Mouse (Mus musculus) kidney, adult 18-20 months (tissue): ENCODE measurements around the gene Spem2.

Experiments
- DNase-seq: peaks from one replicate; pipeline ENCODE4 v3.0.0; 2021

Spem2 gene

DNA sequence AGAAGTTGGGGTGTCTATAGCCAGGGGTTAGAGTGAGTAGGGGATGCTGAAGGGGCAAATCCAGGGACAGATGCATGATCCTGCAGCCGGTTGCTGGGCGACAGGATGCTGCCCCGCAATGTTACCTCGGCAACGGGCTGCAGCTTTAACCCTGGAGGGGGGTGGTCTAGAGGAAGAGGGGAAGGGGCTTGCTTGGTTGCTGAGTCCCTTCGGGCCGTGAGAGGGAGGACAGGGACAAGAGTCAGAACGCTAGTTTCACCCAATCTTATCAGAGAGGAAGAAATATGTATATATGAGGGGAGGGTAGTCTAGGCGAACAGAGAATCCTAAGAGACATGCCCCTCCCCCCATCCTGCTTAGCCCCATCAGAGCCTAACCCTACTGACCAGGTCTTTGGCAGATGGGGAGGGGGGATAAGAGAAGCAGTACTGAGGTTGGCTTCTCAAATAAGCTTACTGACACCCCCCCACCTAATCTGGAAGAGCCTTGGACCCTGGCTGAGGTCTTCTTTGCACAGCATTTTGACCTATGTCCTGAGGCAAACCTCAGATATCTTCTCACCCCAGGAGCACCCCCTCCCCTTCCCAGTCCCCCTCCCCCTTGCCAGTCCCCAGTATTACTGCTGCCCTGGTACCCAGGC is 17.2 kb upstream of the Spem2 start:
- DNase-seq, result no peak

DNA sequence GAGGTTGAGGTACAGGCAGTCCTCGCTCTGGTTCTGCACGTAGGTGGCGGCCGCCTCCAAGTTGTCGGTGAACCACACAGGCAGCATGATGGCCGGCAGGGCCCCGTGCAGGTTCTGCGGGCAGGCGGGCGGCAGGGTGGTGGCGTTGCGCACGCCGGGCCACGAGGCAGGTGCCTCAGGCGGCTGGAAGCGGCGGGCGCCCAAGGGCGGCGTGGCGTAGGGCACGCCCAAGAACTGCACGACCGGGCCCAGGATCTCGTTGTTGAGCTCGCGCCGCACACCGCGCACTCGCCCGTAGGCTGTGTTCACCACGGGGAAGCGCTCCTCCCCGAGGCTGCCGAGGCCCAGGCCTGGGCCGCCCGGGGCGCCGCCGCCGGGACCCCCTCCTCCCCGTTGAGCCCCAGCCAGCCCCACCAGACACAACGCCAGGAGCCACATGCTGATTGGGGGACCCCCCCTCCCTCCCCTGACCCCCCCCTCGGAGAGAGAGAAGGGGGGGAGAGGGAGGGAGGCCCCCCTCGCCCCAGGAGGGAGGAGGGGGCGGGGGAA is 15.8 kb upstream of the Spem2 start:
- DNase-seq, result peak; percentile 49

DNA sequence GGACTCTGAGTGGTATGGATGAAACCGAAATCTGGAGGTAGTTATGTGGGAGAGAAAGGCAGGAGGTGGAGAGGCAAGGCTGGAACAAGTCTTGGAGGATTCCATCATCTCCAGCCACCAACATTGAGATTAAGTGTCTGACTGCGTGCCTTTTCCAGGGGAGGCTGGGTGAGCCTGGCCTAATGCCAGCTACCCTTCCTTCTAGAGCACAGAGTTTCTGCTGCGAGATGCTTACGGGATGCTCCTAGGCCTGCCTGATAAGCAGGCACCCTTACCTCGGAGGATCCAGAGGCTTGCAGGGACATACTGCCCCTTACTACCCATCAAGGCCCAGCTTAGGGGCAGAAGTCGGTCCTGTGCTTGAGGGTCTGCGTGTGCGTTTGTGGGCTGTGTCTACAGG is 15.3 kb upstream of the Spem2 start:
- no peak for DNase-seq

DNA sequence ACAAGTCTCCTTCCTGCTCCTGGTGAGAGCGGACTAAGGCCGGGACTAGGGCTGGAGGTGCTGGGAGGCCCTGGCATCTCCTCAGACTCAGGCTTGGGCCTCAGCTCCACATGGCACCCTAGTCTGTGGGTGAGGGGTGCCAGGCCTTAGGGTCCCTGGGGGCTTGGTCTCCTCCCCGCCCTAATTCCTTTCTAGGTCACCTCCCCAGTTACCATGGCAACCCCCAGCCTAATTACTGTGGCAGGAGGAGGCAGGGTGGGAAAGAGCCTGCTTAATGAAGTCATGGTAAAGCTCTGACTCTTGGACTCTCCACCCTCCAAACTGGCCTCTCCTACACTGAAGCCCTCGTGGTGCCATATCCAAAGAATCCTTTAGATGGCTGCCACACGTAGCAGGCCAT is 10.6 kb upstream of the Spem2 start:
- no peak for DNase-seq

DNA sequence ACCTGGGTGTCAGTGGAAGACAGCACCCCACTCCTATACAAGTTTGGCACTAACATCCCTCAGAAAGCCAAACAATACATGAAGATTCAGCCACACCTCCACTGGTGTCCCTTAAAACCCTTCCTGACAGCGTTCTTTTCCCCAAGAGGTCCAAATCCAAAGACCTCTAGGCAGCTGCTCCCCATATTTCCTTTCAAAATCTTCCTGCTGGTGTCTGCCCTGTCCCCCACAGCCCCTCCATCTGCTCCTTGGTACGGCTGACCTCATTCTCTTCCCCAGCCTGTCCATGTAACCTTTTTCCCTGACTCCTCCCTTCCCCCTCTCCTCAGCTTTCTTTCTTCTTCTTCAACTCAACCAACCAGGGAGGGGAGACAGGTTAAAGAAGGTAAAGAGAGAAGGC is 5.2 kb upstream of the Spem2 start:
- no peak for DNase-seq

DNA sequence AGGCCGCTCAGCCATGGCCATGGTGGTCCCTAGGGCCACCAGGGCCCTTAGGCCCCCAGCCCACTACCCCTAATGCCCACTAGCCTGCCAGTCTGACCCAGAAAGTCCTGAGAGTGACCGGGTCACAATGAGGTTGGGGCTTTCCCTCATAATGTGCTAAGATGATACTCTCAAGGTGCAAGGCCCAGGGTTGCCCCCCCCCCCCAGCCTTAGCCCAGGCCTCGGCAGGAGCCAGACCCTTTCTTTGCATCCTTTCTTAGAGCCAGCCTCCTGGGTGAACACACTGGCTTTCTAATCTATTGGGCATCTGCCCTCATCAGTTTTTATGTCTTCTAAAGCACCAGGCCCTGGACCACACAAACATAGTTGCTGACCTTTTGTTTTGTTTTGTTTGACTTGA is 3.8 kb upstream of the Spem2 start, which contains the start of gene Spem1:
TSS of gene Spem1 (minus strand) at position 101 of the 400 bp plus-strand sequence.
- DNase-seq, result no peak

DNA sequence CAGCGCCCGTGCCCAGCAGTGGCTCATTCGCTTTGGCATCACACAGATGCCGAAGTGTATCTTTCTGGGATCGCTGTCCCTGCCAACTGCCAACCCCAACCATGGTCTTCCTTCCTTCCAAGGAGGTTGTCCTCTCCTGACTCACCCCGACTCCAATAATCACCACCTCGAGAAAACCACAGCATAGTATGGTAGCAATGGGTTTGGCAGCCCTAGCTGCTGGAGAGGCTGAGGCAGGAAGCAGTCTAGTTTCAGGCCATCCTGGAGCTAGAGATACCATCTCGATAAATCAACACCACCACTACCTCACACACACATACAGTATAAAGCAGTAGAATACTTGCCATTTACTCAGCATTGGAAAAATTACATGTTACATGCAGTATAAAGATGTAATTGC is 606 bp upstream of the Spem2 start:
- no peak for DNase-seq

DNA sequence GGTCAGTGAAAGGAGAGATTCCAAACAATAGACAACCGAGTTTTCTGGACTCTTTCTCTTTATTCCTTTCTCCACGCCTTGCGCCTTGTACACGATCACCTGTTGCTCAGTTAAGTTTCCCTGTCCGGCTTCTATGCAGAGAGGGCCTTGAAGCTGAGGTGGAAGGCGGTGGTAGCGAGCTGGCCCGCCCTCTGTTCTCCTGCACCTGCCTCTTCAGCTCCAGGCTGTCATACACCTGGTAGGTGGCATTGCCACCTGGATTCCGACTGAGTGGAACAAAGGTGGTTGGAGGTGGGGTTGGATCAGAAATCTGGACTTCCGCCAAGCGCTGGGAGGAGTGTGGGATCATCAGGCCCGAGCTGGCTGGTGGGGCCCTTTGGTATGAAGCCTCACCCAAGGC is 1.7 kb downstream of the Spem2 start:
- DNase-seq, result no peak

DNA sequence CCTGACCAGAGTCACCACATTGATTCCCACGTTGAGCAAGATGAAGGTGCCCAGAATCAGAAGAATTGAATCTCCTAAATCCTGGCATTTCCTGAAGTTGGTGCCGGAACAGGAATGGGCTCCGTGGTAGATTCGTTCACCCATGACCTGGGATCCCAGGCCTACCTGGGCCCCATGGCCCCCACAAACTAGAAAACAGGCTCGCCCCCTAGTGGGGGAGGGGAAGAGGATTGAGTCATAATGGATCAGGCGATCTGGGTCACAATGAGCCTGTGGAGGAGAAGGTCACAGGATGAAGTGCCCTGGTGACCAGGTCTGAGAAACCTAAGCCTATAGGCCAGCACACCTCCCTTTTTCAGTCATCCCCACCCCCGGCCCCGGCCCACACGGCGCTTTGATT is 3.1 kb downstream of the Spem2 start, which contains the start of gene Gm39566:
TSS of gene Gm39566 (minus strand) at position 144 of the 400 bp plus-strand sequence.
- DNase-seq, result no peak

DNA sequence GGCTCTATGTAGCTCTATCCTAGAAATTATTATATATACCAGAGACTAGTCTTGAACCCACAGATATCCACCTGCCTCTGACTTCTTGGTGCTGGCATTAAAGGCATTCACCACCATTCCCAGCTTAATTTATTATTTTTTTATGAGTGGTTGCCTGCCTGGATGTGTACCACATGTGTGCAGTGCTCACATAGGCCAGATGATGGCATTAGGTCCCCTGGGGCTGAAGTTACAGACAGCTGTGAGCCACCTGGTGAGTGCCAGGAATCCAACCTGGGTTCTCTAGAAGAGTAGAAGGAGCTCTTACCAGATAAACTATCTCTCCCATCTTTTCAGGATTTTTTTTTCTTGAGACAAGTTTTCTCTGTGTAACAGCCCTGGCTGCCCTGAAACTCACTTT is 8.0 kb downstream of the Spem2 start:
- no peak for DNase-seq

DNA sequence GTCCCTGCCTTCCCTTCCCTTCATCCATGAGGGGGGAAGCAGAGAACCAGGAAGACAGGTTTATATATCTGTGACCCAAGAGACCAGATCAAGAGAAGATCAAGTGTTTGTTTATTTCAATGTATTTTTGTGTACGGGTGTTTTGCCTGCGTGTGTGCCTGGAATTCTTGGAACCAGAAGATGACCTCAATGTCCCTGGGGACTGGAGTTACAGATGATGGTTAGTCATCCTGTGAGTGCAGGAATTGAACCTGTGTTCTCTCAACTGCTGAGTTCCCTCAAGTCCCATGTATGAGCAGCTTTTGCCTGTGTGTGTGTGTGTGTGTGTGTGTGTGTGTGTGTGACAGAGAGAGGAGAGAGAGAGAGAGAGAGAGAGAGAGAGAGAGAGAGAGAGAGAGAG is 10.6 kb downstream of the Spem2 start:
- DNase-seq, result no peak

DNA sequence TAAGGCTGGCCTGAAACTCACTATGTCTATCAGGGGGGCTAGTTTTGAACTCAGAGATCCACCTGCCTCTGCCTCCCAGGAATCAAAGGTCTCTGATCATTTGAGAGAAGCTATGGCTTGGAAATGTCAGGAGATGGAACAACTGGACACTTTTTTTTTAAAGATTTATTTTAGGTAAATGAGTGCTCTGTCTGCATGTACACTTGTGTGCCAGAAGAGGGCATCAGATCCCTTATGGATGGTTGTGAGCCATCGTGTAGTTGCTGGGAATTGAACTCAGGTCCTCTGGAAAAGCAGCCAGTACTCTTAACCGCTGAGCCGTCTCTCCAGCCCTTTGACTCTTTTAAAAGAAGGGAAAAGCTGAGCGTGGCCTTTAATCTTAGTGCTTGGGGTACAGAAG is 11.9 kb downstream of the Spem2 start:
- DNase-seq, result no peak

DNA sequence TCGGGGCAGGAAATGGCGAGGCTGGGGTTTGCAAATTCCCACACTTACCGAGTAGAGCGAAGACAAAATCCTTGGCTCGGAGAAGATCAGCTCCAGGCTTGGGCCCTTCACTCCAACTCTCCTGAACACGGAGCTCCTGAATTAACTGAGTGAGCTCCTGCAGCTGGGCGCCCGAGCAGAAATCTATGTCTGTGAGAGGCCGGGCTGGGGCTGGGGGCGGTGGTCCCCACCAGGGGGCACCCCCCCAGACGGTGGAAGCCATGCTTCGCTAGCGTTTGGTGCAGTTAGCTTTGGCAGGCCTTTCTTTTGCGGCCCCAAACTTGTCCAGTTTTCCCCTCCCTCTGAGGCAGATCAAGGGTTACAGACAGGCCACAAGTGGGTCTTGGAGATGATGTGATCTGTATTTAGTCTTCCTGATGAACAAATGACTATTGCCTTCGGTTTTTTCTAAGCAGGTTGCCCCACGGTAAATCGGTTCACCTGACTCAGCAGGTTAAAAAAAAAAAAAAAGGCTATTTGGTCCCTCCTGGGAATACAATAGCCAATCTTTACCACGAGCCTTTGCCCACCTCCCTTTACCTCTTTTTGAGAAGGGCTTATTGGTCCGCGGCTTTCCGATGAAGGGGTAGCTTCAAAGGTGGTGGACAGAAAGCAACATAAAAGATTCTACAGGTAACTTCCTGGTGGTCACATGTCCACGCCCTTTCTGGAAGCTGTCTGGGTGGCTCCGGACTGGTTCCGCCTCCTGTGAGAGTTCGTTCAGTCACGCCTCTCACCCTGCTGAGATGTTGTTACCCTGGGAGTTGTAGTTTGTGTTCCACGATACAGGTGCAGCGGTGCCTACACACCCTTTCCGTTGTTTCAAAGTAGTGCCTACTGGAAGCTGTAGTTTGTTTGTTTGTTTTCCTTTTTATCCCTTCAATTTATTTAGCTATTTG is 13.0 kb downstream of the Spem2 start, which contains the start of gene Tmem102:
TSS of gene Tmem102 (minus strand) at position 653 of the 938 bp plus-strand sequence.
- peak; percentile 80 for DNase-seq

DNA sequence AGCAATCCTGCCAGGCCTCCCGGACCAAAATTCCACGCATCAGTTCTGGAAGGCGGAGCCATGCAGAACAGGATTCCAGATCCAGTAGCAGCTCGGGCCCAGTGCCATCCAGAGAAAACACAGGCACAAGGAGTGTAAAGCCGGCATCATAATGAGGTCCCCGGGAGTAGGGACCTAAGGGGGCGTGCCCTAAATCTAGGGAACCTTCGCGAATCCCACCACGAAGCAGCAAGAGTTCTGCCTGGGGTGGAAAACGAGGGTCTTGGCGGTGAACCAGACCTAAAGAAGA is 13.7 kb downstream of the Spem2 start:
- DNase-seq, result no peak

DNA sequence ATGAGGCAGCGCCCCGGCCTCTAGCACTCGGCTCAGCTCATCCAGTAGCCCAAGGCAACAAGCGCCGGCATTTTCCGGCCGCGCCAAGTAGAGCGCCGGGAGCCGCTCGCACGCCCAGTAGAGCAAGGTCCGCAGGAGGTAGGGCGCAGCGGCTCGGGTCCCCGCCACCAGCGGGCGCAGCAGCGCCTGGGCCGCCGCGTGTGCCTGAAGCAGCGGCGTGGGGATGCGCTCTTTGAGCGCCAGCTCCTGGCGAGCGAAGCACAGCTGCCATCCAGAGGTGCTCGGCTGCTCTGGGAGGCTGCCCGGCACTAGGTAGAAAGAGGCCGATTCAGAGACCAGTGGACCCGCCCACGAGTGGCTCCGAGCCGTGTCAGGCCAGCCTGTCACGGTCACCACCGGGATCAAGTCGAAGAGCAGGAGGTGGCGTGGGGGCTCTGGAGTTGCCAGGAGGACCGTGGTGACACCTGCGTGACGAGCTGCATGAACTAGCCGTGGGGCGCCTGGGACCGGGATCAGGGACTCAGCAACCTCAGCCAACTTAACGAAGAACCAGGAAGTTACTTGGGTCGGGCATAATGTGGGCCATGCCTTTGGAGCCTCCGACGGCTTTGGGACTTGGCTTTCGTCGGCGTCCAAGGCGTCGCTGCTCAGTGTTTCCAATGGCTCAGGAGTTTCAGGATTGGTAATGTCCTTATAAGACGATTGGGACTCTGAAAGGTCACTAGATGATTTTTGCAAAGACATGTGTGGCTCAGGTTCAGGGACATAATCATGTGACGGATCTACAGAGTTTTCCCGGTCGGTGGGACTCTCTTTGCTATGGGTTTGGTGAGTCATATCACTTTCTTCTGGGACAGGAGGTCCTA is 14.2 kb downstream of the Spem2 start:
- peak; percentile 84 for DNase-seq

DNA sequence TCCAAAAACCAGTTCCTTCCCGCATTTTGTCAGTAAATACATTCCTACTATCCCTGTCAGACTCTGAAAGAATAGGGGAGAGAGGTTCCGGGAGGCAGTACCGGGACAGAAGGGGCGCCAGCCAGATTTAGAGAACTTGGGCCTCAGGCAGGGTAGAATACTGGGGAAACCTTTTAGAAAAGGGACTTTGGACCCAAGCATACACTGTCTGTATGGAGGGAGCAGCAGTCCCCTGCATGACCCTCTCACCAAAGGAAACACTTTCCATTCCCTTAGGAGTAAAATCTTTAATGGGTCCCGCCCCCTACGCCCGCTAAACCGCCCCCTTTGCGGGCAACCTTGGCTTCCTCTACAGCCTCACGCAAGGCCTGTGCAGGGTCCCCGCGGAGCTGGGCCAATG is 14.9 kb downstream of the Spem2 start:
- DNase-seq, result no peak

DNA sequence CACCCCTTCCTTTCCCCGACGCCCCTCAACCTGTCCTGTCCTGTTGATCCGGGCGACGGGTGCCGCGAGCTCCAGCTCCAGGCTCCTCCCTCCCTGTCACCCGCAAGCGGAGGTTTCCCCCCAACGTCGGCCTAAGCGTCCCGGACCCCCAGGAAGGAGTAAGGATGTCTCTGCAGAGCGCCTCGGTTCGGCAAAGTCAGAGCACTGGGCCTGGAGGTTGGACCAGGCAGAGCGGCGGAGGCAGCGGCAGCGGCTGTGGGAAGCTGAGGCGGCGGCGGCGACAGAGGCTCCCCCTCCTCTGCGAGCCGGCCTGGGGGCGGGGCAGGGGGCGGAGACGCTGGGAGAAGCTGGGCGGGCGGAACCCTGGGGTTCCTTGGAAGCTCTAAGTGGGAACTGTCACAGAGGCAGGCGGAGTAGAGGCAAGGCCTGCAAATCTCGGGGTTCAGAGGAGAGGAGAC is 15.6 kb downstream of the Spem2 start:
- peak; percentile 86 for DNase-seq

DNA sequence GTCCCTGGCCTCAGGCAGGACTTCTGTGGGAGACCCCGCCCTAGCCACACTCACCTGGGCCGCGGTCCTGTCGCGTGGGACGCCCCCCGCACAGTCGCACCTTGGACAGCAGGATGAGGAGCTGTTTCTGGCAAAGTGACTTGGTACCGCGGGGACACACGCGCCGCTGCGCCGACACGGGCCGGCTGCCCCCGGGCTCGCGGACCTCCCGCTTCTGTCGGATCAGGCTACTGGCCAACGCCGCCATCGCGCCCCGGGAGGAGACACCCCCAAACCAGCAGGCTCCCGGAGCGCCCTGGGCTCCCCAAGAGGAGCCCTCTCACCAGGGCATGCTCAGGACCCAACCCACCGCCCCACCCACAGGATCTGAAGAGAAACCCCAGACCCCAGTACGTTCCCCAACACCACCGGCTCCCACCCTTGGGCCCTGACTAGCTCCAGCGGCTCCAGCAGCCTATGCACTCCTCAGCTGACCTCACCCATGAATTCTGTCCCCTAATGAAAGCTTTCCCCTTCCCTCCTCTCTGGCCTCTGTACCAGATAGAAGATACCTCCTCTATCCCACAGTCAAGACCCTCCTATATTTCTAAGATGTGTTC is 16.8 kb downstream of the Spem2 start, which contains the start of gene Fgf11:
TSS of gene Fgf11 (minus strand) at position 479 of the 599 bp plus-strand sequence.
- no peak for DNase-seq

DNA sequence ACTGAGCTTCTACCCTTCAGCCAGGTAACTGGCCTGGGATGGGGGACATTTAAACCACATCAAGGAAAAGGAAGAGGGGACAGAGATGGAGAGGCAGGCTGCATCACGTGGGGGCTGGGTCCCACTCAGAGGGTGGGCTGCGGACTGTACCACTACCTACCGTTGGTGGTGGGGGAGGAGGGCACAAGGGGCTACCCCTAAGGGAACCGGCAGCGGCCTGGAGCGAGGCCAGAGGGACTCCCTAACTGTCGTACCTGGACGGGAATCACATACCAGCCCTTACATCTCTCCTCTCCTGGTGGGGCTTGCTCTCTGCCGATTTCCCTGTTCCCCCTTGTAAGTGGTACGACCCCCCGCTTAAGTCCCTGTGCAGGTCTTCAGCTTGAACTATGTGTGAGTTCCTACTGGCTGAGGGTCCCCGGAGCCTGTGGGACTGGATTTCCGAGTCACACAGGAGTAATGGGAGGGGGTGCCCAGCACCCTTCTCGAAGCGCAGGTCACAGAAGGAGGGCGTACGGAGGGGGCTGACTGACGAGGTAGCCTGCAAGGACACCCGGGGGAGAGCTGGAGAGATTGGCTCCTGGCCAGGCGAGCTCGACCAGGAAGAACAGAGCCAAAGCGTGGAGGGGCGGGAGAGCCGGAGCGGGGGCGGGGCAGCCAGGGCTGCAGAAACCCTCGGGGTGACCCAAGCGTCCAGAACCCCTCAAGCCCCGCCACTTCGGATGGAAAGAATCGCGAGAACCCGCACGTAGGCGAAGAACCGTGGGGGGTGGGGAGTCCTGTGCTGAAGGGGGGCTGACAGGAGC is 17.7 kb downstream of the Spem2 start:
- peak; percentile 54 for DNase-seq

DNA sequence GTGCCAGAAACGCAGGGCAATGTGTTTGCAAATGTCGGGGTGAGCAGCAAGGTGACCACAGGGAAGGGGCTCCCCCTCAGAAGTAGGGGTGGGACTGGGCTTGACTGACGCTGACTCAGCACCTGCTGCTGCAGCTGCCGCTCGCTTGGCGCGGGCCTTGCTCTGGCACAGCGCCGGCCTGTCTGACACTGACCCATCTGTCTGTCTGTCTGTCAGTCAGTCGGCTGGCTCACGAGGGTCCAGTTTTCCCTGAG is 18.2 kb downstream of the Spem2 start:
- DNase-seq, result no peak

DNA sequence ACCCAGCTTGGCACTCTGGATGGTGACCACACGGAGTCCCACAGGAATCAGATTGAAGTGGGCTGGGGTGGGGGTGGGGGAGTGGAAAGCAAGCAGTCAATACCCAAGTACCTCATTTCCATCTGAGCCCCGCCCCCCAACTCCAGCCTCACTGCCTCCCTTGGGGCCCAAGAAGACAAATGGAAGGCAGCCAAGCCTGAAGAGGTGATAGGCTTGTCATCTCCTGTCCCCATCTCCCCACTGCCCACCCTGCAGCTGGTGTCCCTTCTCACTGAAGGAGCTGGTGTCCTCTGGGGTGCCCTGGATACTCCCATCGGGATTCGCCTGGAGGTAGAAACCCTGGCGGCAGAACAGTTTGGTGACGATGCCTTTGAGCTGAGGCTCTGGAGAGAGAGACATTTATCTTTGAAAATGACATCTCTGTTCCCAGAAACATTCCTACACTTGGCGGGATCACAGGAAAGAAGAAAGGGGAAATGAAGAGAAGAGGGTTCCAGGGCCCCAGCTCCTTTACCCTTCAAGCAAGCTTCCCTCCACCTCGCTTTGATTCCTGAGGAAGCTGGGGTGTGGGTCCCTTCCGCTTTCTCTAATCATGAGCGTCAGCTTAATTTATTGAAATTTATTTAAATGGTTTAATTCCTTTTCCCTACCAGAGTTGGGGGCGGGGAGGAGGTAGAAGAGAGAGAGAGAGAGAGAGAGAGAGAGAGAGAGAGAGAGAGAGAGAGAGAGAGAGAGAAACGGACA is 18.7 kb downstream of the Spem2 start:
- no peak for DNase-seq
